Mouse (Mus musculus) left cerebral cortex, adult 11 months (tissue): Measurements from ENCODE around the gene Slc7a3.
"Not testable (repeated sequence)": the region's sequence is repeated elsewhere in the genome, so short reads cannot be mapped to it uniquely, and the experiment has no call there.

ENCODE experiments used
- DNase-seq: peaks from one replicate; pipeline ENCODE4 v3.0.0; 2022; ENCODE audit warnings: low spot score

The Slc7a3 gene

GRCm38 (mm10) chrX:101085920-101086319, at the start of gene Slc7a3:
Gene Slc7a3 (minus strand): TSS chrX:101086020.
- no peak for DNase-seq

GRCm38 (mm10) chrX:101131992-101132791, 46.4 kb upstream of the Slc7a3 start:
- peak; percentile 33 for DNase-seq

GRCm38 (mm10) chrX:101131001-101131400, 45.2 kb upstream of the Slc7a3 start:
- DNase-seq: peak; percentile 47

GRCm38 (mm10) chrX:101128559-101128958, 42.7 kb upstream of the Slc7a3 start:
- DNase-seq: no peak

DNA sequence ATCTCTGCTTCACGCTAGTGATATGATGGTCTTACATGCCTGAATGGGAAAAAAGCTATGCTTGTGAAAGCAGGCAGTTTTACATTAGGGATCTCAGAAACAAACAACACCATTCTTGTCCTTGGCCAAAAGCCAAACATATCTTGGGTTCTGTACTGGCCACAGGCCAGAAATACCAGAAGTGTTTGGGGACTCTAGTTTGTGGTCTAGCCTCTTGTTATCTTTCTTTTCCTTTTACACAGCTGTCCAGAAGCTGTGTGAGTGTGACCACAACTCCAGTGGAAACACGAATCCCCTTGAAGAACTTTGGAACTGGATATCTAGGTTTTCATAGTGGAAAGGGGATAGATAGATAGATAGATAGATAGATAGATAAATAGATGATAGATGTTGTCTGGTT, 41.2 kb upstream of the Slc7a3 start:
- no peak for DNase-seq

GRCm38 (mm10) chrX:101126474-101126955, 40.7 kb upstream of the Slc7a3 start:
- no peak for DNase-seq

- no peak for DNase-seq
These were observed 34.7 kb upstream of the Slc7a3 start for GRCm38 (mm10) chrX:101120546-101120945.

DNA sequence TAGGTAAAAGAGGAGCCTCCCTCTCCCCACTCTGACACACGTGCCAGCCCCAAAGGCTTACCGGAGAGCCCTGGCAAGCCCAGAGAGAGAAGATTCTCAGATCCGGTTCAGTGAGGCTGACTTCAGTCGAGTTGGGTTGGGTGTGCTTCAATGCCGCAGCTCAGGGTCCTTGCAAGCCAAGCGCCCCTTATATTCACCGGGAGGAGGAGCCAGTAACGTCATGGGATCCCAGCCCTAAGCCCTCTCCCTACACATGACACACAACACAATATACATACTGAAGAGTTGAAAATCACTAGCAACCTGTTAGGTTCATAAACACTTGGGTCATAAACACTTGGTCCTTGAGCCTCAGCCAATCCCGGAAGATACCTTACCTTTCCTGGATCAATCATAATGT, 609 bp downstream of the Slc7a3 start:
- not testable (repeated sequence) for DNase-seq

- no peak for DNase-seq
These were observed 1.6 kb downstream of the Slc7a3 start for GRCm38 (mm10) chrX:101084192-101084591.

DNA sequence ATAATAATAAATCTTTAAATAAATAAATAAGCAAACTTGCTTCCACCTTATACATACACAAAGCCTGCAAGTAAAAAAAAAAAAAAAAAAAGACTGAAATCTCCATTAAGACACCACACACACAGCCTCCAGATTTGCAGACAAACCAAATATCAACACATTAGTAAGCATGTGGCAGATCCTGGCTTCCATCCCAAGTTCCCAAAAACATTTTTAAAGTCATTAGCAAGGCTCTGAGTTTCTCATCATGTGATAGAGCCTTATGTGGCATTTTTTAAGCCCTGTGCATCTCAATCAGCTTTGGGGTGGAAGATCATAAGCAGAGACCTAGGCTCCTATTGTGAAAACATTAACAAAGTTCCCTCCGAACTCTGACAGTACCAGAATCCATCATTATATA, 20.6 kb downstream of the Slc7a3 start:
- DNase-seq: no peak

DNA sequence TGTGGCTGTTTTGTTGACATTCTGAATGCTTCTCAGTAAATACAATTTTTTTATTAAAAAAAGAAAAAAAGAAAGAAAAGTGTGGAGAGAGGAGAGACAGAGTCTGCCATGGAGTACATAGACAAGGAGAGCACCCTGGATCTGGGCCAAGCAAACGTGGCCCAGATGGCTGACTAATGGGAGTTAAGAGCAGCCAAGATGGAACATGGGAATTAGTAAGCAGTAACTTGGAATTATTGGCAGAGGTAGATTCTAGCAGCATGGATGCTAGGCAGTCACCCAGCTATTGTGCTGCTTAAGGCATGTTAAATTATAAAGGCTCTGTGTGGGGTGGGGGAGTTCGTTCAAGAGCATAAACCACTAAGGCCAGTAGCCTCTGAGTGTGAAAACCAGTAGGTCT, 22.3 kb downstream of the Slc7a3 start:
- DNase-seq: no peak

DNA sequence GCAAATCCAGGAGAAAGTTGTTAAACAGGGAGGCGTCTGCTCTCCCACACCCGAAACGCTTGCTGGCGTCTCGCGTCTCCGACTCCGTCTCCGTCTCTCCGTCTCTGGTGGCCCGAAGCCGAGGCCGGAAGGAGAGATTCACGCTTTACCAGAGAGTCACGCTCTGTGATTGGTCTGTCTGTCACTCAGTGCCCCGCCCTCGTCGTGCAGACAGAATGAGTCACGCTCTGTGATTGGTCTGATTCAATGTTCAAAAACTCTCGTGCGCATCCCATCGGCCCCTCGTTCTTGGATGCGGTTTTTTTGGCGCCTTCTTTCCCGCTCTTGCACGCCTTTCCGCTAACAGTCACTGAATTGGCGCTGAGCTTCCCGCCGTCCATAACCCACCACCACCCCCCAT, 26.3 kb downstream of the Slc7a3 start, which contains the start of gene Tex11:
Gene Tex11, minus strand, starts transcription at position 127 of the 400 bp plus-strand sequence.
- DNase-seq: no peak
